Mouse (Mus musculus): ENCODE measurements around the gene Mns1. TPM values are rescaled to one million over a fixed set of nuclear protein-coding genes. Genes with fewer than 3 reads are reported as not detected.

The Mns1 gene
- polyA plus RNA-seq, 1 experiment = 12.6 TPM

DNA sequence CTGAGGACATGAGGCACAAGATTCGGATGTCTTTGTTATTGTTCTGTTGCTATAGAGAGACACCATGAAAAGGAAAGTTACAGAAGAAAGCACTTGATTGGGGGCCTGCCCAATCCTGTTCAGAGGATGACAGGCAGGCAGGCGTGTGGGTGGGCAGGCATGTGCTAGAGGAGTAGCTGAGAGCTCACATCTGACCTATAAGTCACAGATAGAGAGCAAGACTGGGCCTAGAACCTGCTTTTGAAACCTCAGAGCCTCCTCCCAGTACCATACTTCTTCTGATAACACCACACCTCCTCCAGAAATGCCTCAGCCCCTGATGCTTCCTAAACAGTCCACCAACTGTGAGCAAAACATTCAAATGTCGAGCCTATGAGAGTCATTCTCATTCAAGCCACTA is 19.4 kb upstream of the Mns1 start:
- H3K27ac ChIP-seq (ENCODE audit: insufficient read depth, low read length) = no peak overlapping the region
- no peak for TF ChIP-seq POLR2A (IDR thresholded peaks at IDR 0.05; ENCODE audit: insufficient read depth, low read length)
- no peak for TF ChIP-seq EP300 (IDR thresholded peaks at IDR 0.05; ENCODE audit: insufficient read depth, low read depth, low read length)
- TF ChIP-seq CTCF (IDR thresholded peaks at IDR 0.05; ENCODE audit: low read depth, low read length) = no peak
- no peak overlapping the region for H3K9ac ChIP-seq (ENCODE audit: low read depth, poor library complexity, severe bottlenecking)
- H3K4me1 ChIP-seq (ENCODE audit: control insufficient read depth, insufficient read depth, low read length) = no peaks in the 10 kb centered on the region
- 0 out of 2 replicates have a peak, but pooled peaks cover 2% of the 10 kb centered on the region for H3K9me3 ChIP-seq (replicated peaks; ENCODE audit: control insufficient read depth, insufficient read depth, low read length, poor library complexity, severe bottlenecking)
- H3K36me3 ChIP-seq (ENCODE audit: control insufficient read depth, insufficient read depth, low read length, poor library complexity, severe bottlenecking) = no peaks in the 10 kb centered on the region
- H3K27me3 ChIP-seq (ENCODE audit: control insufficient read depth, insufficient read depth, low read length, poor library complexity, severe bottlenecking) = no peaks in the 10 kb centered on the region
- no peak overlapping the region for H3K4me3 ChIP-seq (ENCODE audit: low read depth, low read length)

DNA sequence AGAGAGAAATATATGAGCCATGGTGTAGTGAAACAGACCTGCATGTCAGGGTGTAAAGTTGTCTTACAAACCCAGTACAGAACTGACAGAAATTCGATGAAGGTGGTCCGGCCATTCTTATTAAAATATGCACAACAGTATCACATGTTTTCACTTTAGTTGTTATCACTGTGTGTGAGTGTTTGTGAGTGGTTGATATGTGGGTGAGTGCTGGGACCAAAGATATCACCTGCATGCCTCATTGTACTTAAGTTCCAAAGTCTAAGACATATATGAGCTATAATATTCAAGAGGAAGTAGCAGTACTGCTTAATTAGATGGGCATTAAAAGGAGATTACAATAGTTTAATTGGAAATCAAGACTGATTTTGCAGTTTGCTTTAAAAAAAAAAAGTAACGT is 17.3 kb upstream of the Mns1 start:
- Histone ChIP-seq H3K4me1 (ENCODE audit: control insufficient read depth, insufficient read depth, low read length) (no peaks in the 10 kb centered on the region), H3K27me3 (ENCODE audit: control insufficient read depth, insufficient read depth, low read length, poor library complexity, severe bottlenecking) (no peaks in the 10 kb centered on the region), H3K9me3 (replicated peaks; ENCODE audit: control insufficient read depth, insufficient read depth, low read length, poor library complexity, severe bottlenecking) (0 out of 2 replicates have a peak, but pooled peaks cover 2% of the 10 kb centered on the region), H3K36me3 (ENCODE audit: control insufficient read depth, insufficient read depth, low read length, poor library complexity, severe bottlenecking) (no peaks in the 10 kb centered on the region), H3K27ac (ENCODE audit: insufficient read depth, low read length) (no peak overlapping the region), H3K9ac (ENCODE audit: low read depth, poor library complexity, severe bottlenecking) (no peak overlapping the region), H3K4me3 (ENCODE audit: low read depth, low read length) (no peak overlapping the region)
- TF ChIP-seq EP300 (IDR thresholded peaks at IDR 0.05; ENCODE audit: insufficient read depth, low read depth, low read length) = no peak
- no peak for TF ChIP-seq CTCF (IDR thresholded peaks at IDR 0.05; ENCODE audit: low read depth, low read length)
- TF ChIP-seq POLR2A (IDR thresholded peaks at IDR 0.05; ENCODE audit: insufficient read depth, low read length) = no peak

DNA sequence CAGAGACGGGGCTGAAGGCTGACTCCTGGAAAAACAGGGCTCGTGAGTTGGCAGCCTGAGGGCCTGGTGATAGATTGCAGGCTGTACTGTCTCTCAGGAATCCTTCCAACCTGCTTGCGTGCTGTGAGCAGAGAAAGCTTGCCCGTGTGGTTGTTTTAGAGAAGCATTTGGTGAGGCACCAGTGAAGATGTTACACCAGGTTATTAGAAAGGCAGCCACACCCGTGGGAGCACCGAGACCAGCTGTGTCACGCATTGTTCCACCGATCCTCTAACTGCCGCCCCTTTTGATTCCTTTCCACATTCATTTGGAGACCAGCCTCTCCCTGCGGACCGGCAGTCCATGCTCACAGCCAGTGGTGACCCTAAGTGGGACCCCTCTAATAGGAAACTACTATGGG is 15.5 kb upstream of the Mns1 start:
- Histone ChIP-seq H3K27me3 (ENCODE audit: control insufficient read depth, insufficient read depth, low read length, poor library complexity, severe bottlenecking) (no peaks in the 10 kb centered on the region), H3K27ac (ENCODE audit: insufficient read depth, low read length) (no peak overlapping the region), H3K36me3 (ENCODE audit: control insufficient read depth, insufficient read depth, low read length, poor library complexity, severe bottlenecking) (no peaks in the 10 kb centered on the region), H3K4me3 (ENCODE audit: low read depth, low read length) (no peak overlapping the region), H3K4me1 (ENCODE audit: control insufficient read depth, insufficient read depth, low read length) (no peaks in the 10 kb centered on the region), H3K9me3 (replicated peaks; ENCODE audit: control insufficient read depth, insufficient read depth, low read length, poor library complexity, severe bottlenecking) (0 out of 2 replicates have a peak, but pooled peaks cover 2% of the 10 kb centered on the region), H3K9ac (ENCODE audit: low read depth, poor library complexity, severe bottlenecking) (no peak overlapping the region)
- TF ChIP-seq EP300 (IDR thresholded peaks at IDR 0.05; ENCODE audit: insufficient read depth, low read depth, low read length) (no peak), CTCF (IDR thresholded peaks at IDR 0.05; ENCODE audit: low read depth, low read length) (no peak), POLR2A (IDR thresholded peaks at IDR 0.05; ENCODE audit: insufficient read depth, low read length) (no peak)

DNA sequence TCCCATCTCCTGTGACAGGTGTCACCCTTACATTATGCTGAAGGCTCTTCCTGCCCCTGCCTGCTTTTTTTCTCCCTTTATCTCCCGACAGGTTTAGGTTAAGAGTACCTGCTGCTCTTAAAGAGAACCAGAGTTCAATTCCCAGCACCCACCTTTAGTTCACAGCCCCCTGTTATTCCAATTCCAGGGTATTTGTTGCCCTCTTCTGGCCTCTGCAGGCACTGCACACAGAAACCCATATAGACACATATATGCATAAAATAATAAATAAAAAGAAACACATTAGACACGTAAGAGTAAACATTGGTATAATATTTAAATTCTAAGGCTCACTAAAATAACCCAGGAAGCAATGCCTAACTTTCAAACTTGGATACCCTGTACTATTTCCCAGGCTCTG is 15.1 kb upstream of the Mns1 start:
- TF ChIP-seq CTCF (IDR thresholded peaks at IDR 0.05; ENCODE audit: low read depth, low read length) = no peak
- no peak for TF ChIP-seq EP300 (IDR thresholded peaks at IDR 0.05; ENCODE audit: insufficient read depth, low read depth, low read length)
- no peak for TF ChIP-seq POLR2A (IDR thresholded peaks at IDR 0.05; ENCODE audit: insufficient read depth, low read length)
- Histone ChIP-seq H3K4me1 (ENCODE audit: control insufficient read depth, insufficient read depth, low read length) (no peaks in the 10 kb centered on the region), H3K9ac (ENCODE audit: low read depth, poor library complexity, severe bottlenecking) (no peak overlapping the region), H3K36me3 (ENCODE audit: control insufficient read depth, insufficient read depth, low read length, poor library complexity, severe bottlenecking) (no peaks in the 10 kb centered on the region), H3K27me3 (ENCODE audit: control insufficient read depth, insufficient read depth, low read length, poor library complexity, severe bottlenecking) (no peaks in the 10 kb centered on the region), H3K9me3 (replicated peaks; ENCODE audit: control insufficient read depth, insufficient read depth, low read length, poor library complexity, severe bottlenecking) (0 out of 2 replicates have a peak, but pooled peaks cover 2% of the 10 kb centered on the region), H3K4me3 (ENCODE audit: low read depth, low read length) (no peak overlapping the region), H3K27ac (ENCODE audit: insufficient read depth, low read length) (no peak overlapping the region)

DNA sequence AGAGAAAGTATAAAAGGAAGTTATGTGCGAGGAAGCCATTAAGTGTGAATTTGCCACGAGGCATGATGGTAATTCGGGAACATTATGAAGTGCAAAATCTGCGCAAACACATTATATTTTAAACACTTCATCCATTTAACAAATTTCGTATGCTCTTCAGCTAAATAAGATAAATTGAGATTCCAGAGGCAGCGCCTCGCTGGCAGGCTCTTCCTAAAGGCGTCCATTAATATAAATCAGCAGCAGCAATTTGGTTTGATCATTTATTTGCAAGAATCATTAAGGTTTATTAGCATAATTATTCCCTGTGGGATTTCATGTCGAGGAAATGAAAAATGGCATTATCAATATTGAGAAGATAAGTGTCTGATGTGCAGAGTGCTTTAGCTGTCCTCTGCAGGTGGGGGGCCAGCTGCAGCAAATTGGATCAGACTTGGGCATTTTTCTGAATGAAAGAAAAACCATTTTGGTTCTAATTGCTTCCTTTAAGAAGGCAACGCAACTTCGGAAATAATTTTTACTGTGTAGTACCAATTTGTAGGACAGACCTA is 12.4 kb upstream of the Mns1 start:
- Histone ChIP-seq H3K4me3 (ENCODE audit: low read depth, low read length) (no peak overlapping the region), H3K9me3 (replicated peaks; ENCODE audit: control insufficient read depth, insufficient read depth, low read length, poor library complexity, severe bottlenecking) (0 out of 2 replicates have a peak, but pooled peaks cover 2% of the 10 kb centered on the region), H3K27ac (ENCODE audit: insufficient read depth, low read length) (no peak overlapping the region), H3K4me1 (ENCODE audit: control insufficient read depth, insufficient read depth, low read length) (no peaks in the 10 kb centered on the region), H3K9ac (ENCODE audit: low read depth, poor library complexity, severe bottlenecking) (no peak overlapping the region), H3K36me3 (ENCODE audit: control insufficient read depth, insufficient read depth, low read length, poor library complexity, severe bottlenecking) (no peaks in the 10 kb centered on the region), H3K27me3 (ENCODE audit: control insufficient read depth, insufficient read depth, low read length, poor library complexity, severe bottlenecking) (no peaks in the 10 kb centered on the region)
- no peak for TF ChIP-seq EP300 (IDR thresholded peaks at IDR 0.05; ENCODE audit: insufficient read depth, low read depth, low read length)
- no peak for TF ChIP-seq CTCF (IDR thresholded peaks at IDR 0.05; ENCODE audit: low read depth, low read length)
- TF ChIP-seq POLR2A (IDR thresholded peaks at IDR 0.05; ENCODE audit: insufficient read depth, low read length) = no peak

- Histone ChIP-seq H3K27ac (ENCODE audit: insufficient read depth, low read length) (no peak overlapping the region), H3K27me3 (ENCODE audit: control insufficient read depth, insufficient read depth, low read length, poor library complexity, severe bottlenecking) (no peaks in the 10 kb centered on the region), H3K9me3 (replicated peaks; ENCODE audit: control insufficient read depth, insufficient read depth, low read length, poor library complexity, severe bottlenecking) (no peaks in the 10 kb centered on the region), H3K36me3 (ENCODE audit: control insufficient read depth, insufficient read depth, low read length, poor library complexity, severe bottlenecking) (no peaks in the 10 kb centered on the region), H3K4me1 (ENCODE audit: control insufficient read depth, insufficient read depth, low read length) (no peaks in the 10 kb centered on the region), H3K9ac (ENCODE audit: low read depth, poor library complexity, severe bottlenecking) (no peak overlapping the region), H3K4me3 (ENCODE audit: low read depth, low read length) (no peak overlapping the region)
- TF ChIP-seq POLR2A (IDR thresholded peaks at IDR 0.05; ENCODE audit: insufficient read depth, low read length) (no peak), EP300 (IDR thresholded peaks at IDR 0.05; ENCODE audit: insufficient read depth, low read depth, low read length) (no peak), CTCF (IDR thresholded peaks at IDR 0.05; ENCODE audit: low read depth, low read length) (no peak)
Observed at GRCm38 (mm10) chr9:72427861-72428260, 9.9 kb upstream of the Mns1 start.

Data from ES-Bruce4 (cell line).